Mouse (Mus musculus) heart, embryonic 12.5 days (tissue): ENCODE results near the gene Rgs19. TPM values are rescaled to one million over a fixed set of nuclear protein-coding genes. Genes with fewer than 3 reads are reported as not detected.

Experiments
- ATAC-seq: fragments of 200-750 bp; cut with Nextera tagmentation; 2 replicates; pipeline ENCODE4 v1.8.0; 2017; ENCODE audit warnings: moderate TSS enrichment, moderate library complexity; ENCODE audit not compliant: insufficient number of reproducible peaks, low FRiP score
- H3K27ac ChIP-seq: fragments of 300-500 bp; sonication (generic); 2 replicates; pipeline ENCODE4 v1.5.1; 2016; ENCODE audit warnings: mild to moderate bottlenecking, moderate library complexity; ENCODE audit not compliant: poor library complexity, severe bottlenecking
- H3K27me3 ChIP-seq: fragments of 300-500 bp; sonication (generic); replicated peaks from 2 replicates; pipeline ENCODE4 v1.6.1; 2016; ENCODE audit warnings: mild to moderate bottlenecking, moderate library complexity
- H3K36me3 ChIP-seq: fragments of 300-500 bp; sonication (generic); 2 replicates; pipeline ENCODE4 v1.6.1; 2016; ENCODE audit warnings: mild to moderate bottlenecking, moderate library complexity
- H3K4me1 ChIP-seq: fragments of 300-500 bp; sonication (generic); replicated peaks from 2 replicates; pipeline ENCODE4 v1.6.1; 2016; ENCODE audit warnings: mild to moderate bottlenecking
- H3K4me2 ChIP-seq: fragments of 300-500 bp; sonication (generic); 2 replicates; pipeline ENCODE4 v1.6.1; 2016; ENCODE audit warnings: mild to moderate bottlenecking, moderate library complexity
- H3K4me3 ChIP-seq: fragments of 300-500 bp; sonication (generic); 2 replicates; pipeline ENCODE4 v1.5.1; 2016; ENCODE audit warnings: mild to moderate bottlenecking
- H3K9ac ChIP-seq: fragments of 300-500 bp; sonication (generic); 2 replicates; pipeline ENCODE4 v1.6.1; 2016; ENCODE audit warnings: mild to moderate bottlenecking, moderate library complexity
- H3K9me3 ChIP-seq: fragments of 300-500 bp; sonication (generic); replicated peaks from 2 replicates; pipeline ENCODE4 v1.6.1; 2016; ENCODE audit warnings: mild to moderate bottlenecking, moderate library complexity
- WGBS: fragments of 180-500 bp; shearing (Covaris S2); methylation state at CpG from one replicate; pipeline ENCODE4 v1.1.7; 2016; 5-methylcytosine and 5-hydroxymethylcytosine counted together
- polyA plus RNA-seq: library from polyadenylated mRNA; unstranded; fragments of >200 nt; fragmentation: Nextera tagmentation; extraction: Ambion mirVana; gene quantifications from 2 replicates; pipeline ENCODE4 v1.2.1, GENCODE M21; 2016

Rgs19 gene
- polyA plus RNA-seq, 1 experiment from 2014 or later: 45.4 TPM

- H3K27me3 ChIP-seq: no peaks in the 10 kb centered on the region
- H3K27ac ChIP-seq: no peak overlapping the region
- no peak overlapping the region for H3K4me3 ChIP-seq
- no peak overlapping the region for H3K9ac ChIP-seq
- H3K4me1 ChIP-seq: peaks cover 7% of the 10 kb centered on the region
- H3K36me3 ChIP-seq: peaks cover 20% of the 10 kb centered on the region
- H3K9me3 ChIP-seq: no peaks in the 10 kb centered on the region
- 56% methylated on average over 4 of the region's 4 CpGs for WGBS
- no peak overlapping the region for H3K4me2 ChIP-seq
- no peak for ATAC-seq
Measured at GRCm38 (mm10) chr2:181683381-181683780, 10.4 kb downstream of the Rgs19 start.

GRCm38 (mm10) chr2:181681978-181682377, 11.8 kb downstream of the Rgs19 start:
- 71% methylated on average over 1 of the region's 1 CpGs for whole genome bisulfite sequencing
- no peaks in the 10 kb centered on the region for H3K27me3 ChIP-seq
- H3K36me3 ChIP-seq: peaks cover 8% of the 10 kb centered on the region; the same call in 1 of the 2 replicates
- no peak for ATAC-seq
- no peak overlapping the region for H3K9ac ChIP-seq
- H3K4me2 ChIP-seq: no peak overlapping the region
- H3K9me3 ChIP-seq: no peaks in the 10 kb centered on the region
- H3K4me3 ChIP-seq: no peak overlapping the region
- H3K27ac ChIP-seq: no peak overlapping the region
- H3K4me1 ChIP-seq: peaks cover 15% of the 10 kb centered on the region

GRCm38 (mm10) chr2:181680716-181681117, 13.1 kb downstream of the Rgs19 start:
- peak overlapping the region; percentile 77 for H3K4me3 ChIP-seq
- peak; percentile 38 for ATAC-seq

GRCm38 (mm10) chr2:181679951-181680715, 13.6 kb downstream of the Rgs19 start, which contains the start of gene Tcea2:
Gene Tcea2, plus strand, starts transcription at chr2:181680310.
- Histone ChIP-seq H3K27ac (peak within 1 kb of the TSS; percentile 24), H3K9me3 (no peaks in the 10 kb centered on the region), H3K4me2 (peak within 1 kb of the TSS; percentile 88), H3K4me3 (peak within 1 kb of the TSS; percentile 77), H3K27me3 (0 out of 2 replicates have a peak, but pooled peaks cover 3% of the 10 kb centered on the region), H3K9ac (peak within 1 kb of the TSS; percentile 89), H3K4me1 (peaks cover 26% of the 10 kb centered on the region), H3K36me3 (no peaks in the 10 kb centered on the region)
- peak; percentile 26 for ATAC-seq
- WGBS: under 1% methylated on average over 68 of the region's 69 CpGs

More at GRCm38 (mm10) chr2:181680716-181681117, 13.1 kb downstream of the Rgs19 start:
- Histone ChIP-seq H3K27me3 (no peaks in the 10 kb centered on the region), H3K27ac (peak overlapping the region; percentile 24; the same call in 1 of the 2 replicates), H3K9me3 (no peaks in the 10 kb centered on the region), H3K36me3 (peaks cover under 1% of the 10 kb centered on the region; the same call in 1 of the 2 replicates), H3K4me1 (peaks cover 20% of the 10 kb centered on the region), H3K9ac (peak overlapping the region; percentile 89), H3K4me2 (peak overlapping the region; percentile 88)
- 20% methylated on average over 7 of the region's 7 CpGs for WGBS

GRCm38 (mm10) chr2:181678780-181679179, 15.0 kb downstream of the Rgs19 start:
- 28% methylated on average over 1 of the region's 1 CpGs for WGBS
- Histone ChIP-seq H3K9ac (no peak overlapping the region), H3K36me3 (no peaks in the 10 kb centered on the region), H3K4me1 (peaks cover 29% of the 10 kb centered on the region), H3K27ac (no peak overlapping the region), H3K27me3 (peaks cover 16% of the 10 kb centered on the region), H3K4me2 (no peak overlapping the region), H3K4me3 (no peak overlapping the region), H3K9me3 (no peaks in the 10 kb centered on the region)
- peak; percentile 52; the same call in 1 of the 2 replicates for ATAC-seq

- no peaks in the 10 kb centered on the region for H3K9me3 ChIP-seq
- H3K36me3 ChIP-seq: no peaks in the 10 kb centered on the region
- no peak overlapping the region for H3K4me2 ChIP-seq
- 32% methylated on average over 3 of the region's 3 CpGs for WGBS
- no peak overlapping the region for H3K4me3 ChIP-seq
- ATAC-seq: no peak
- H3K9ac ChIP-seq: 0 out of 2 replicates have a peak overlapping the region, but pooled peaks have one; percentile 12
- peak overlapping the region; percentile 24; the same call in 1 of the 2 replicates for H3K27ac ChIP-seq
- H3K27me3 ChIP-seq: peaks cover 27% of the 10 kb centered on the region
- peaks cover 32% of the 10 kb centered on the region for H3K4me1 ChIP-seq
Measured at GRCm38 (mm10) chr2:181677755-181678098, 16.1 kb downstream of the Rgs19 start.

- H3K27me3 ChIP-seq: peaks cover 32% of the 10 kb centered on the region
- H3K36me3 ChIP-seq: no peaks in the 10 kb centered on the region
- no peak overlapping the region for H3K4me2 ChIP-seq
- 0 out of 2 replicates have a peak overlapping the region, but pooled peaks have one; percentile 12 for H3K9ac ChIP-seq
- H3K4me1 ChIP-seq: peaks cover 32% of the 10 kb centered on the region
- H3K4me3 ChIP-seq: no peak overlapping the region
- ATAC-seq: no peak
- 66% methylated on average over 5 of the region's 5 CpGs for WGBS
- H3K27ac ChIP-seq: peak overlapping the region; percentile 24; the same call in 1 of the 2 replicates
- no peaks in the 10 kb centered on the region for H3K9me3 ChIP-seq
Measured at GRCm38 (mm10) chr2:181677096-181677754, 16.6 kb downstream of the Rgs19 start.

GRCm38 (mm10) chr2:181676424-181676823, 17.4 kb downstream of the Rgs19 start:
- Histone ChIP-seq H3K9me3 (no peaks in the 10 kb centered on the region), H3K27ac (peak overlapping the region; percentile 48; the same call in 1 of the 2 replicates), H3K36me3 (no peaks in the 10 kb centered on the region), H3K4me2 (no peak overlapping the region), H3K9ac (no peak overlapping the region), H3K27me3 (peaks cover 40% of the 10 kb centered on the region), H3K4me1 (peaks cover 35% of the 10 kb centered on the region), H3K4me3 (no peak overlapping the region)
- WGBS: 30% methylated on average over 2 of the region's 2 CpGs
- no peak for ATAC-seq

- Histone ChIP-seq H3K36me3 (no peaks in the 10 kb centered on the region), H3K4me2 (peak overlapping the region; percentile 65), H3K4me3 (peak overlapping the region; percentile 25), H3K27ac (peak overlapping the region; percentile 48; the same call in 1 of the 2 replicates), H3K9ac (peak overlapping the region; percentile 53), H3K27me3 (peaks cover 49% of the 10 kb centered on the region), H3K4me1 (peaks cover 37% of the 10 kb centered on the region), H3K9me3 (no peaks in the 10 kb centered on the region)
- WGBS: 2% methylated on average over 14 of the region's 14 CpGs
- ATAC-seq: peak; percentile 33
Measured at GRCm38 (mm10) chr2:181675454-181675853, 18.3 kb downstream of the Rgs19 start.

- H3K4me1 ChIP-seq: peaks cover 42% of the 10 kb centered on the region
- peak overlapping the region; percentile 65 for H3K4me2 ChIP-seq
- no peak overlapping the region for H3K9ac ChIP-seq
- 78% methylated on average over 4 of the region's 4 CpGs for WGBS
- no peak for ATAC-seq
- H3K9me3 ChIP-seq: no peaks in the 10 kb centered on the region
- H3K36me3 ChIP-seq: no peaks in the 10 kb centered on the region
- no peak overlapping the region for H3K4me3 ChIP-seq
- H3K27ac ChIP-seq: no peak overlapping the region
- peaks cover 55% of the 10 kb centered on the region for H3K27me3 ChIP-seq
Measured at GRCm38 (mm10) chr2:181674934-181675333, 18.8 kb downstream of the Rgs19 start.

GRCm38 (mm10) chr2:181673501-181673900, 20.3 kb downstream of the Rgs19 start:
- Histone ChIP-seq H3K9ac (no peak overlapping the region), H3K27me3 (peaks cover 68% of the 10 kb centered on the region), H3K36me3 (no peaks in the 10 kb centered on the region), H3K27ac (no peak overlapping the region), H3K4me1 (peaks cover 43% of the 10 kb centered on the region), H3K9me3 (no peaks in the 10 kb centered on the region), H3K4me2 (no peak overlapping the region), H3K4me3 (no peak overlapping the region)
- WGBS: 56% methylated on average over 1 of the region's 1 CpGs
- no peak for ATAC-seq
